Mouse (Mus musculus) heart, adult 8-10 months (tissue): ENCODE measurements around the gene Ckap5. TPM values are rescaled to one million over a fixed set of nuclear protein-coding genes. Genes with fewer than 3 reads are reported as not detected.
"Not testable (repeated sequence)": the region's sequence is repeated elsewhere in the genome, so short reads cannot be mapped to it uniquely, and the experiment has no call there.

Source experiments
- DNase-seq: peaks from one replicate; pipeline ENCODE4 v3.0.0; 2022; ENCODE audit warnings: low spot score
- total RNA-seq, 4 experiments: library from RNA; stranded (reverse); gene quantifications; 2 replicates each; pipeline ENCODE4 v1.2.4; 2022

Gene Ckap5
- 10 to 100 TPM; 44.4 to 51.3 (median 46.8) TPM for total RNA-seq

GRCm38 (mm10) chr2:91526294-91527146, at the start of gene Ckap5:
Gene Ckap5, plus strand, starts transcription at chr2:91526762.
- DNase-seq: peak; percentile 90

- DNase-seq: no peak
Observed at GRCm38 (mm10) chr2:91476841-91477240, 49.7 kb upstream of the Ckap5 start.

- DNase-seq: no peak
Observed at GRCm38 (mm10) chr2:91480399-91480801, 46.2 kb upstream of the Ckap5 start.

- DNase-seq: peak; percentile 78
Observed at GRCm38 (mm10) chr2:91480805-91481514, 45.6 kb upstream of the Ckap5 start.

- DNase-seq: no peak
Observed at GRCm38 (mm10) chr2:91484698-91485097, 41.9 kb upstream of the Ckap5 start.

GRCm38 (mm10) chr2:91485256-91485655, 41.3 kb upstream of the Ckap5 start:
- DNase-seq: no peak

- DNase-seq: not testable (repeated sequence)
Observed at GRCm38 (mm10) chr2:91487295-91487694, 39.3 kb upstream of the Ckap5 start.

GRCm38 (mm10) chr2:91492071-91492635, 34.4 kb upstream of the Ckap5 start:
- DNase-seq: no peak

- no peak for DNase-seq
Observed at GRCm38 (mm10) chr2:91493981-91494380, 32.6 kb upstream of the Ckap5 start.

- DNase-seq: no peak
Observed at GRCm38 (mm10) chr2:91498093-91498719, 28.4 kb upstream of the Ckap5 start.

- DNase-seq: no peak
Observed at GRCm38 (mm10) chr2:91508076-91508475, 18.5 kb upstream of the Ckap5 start.

- no peak for DNase-seq
Observed at GRCm38 (mm10) chr2:91517186-91517585, 9.4 kb upstream of the Ckap5 start.

GRCm38 (mm10) chr2:91527147-91527486, 555 bp downstream of the Ckap5 start:
- no peak for DNase-seq

- DNase-seq: peak; percentile 90
Observed at GRCm38 (mm10) chr2:91537588-91538205, 11.1 kb downstream of the Ckap5 start.

- no peak for DNase-seq
Observed at GRCm38 (mm10) chr2:91568125-91568524, 41.6 kb downstream of the Ckap5 start.

- DNase-seq: no peak
Observed at GRCm38 (mm10) chr2:91580894-91581293, 54.3 kb downstream of the Ckap5 start.

GRCm38 (mm10) chr2:91586242-91586641, 59.7 kb downstream of the Ckap5 start:
- DNase-seq: no peak

GRCm38 (mm10) chr2:91600475-91600874, 73.9 kb downstream of the Ckap5 start:
- no peak for DNase-seq

- no peak for DNase-seq
Observed at GRCm38 (mm10) chr2:91602389-91602788, 75.8 kb downstream of the Ckap5 start.

GRCm38 (mm10) chr2:91609370-91609769, 82.8 kb downstream of the Ckap5 start:
- not testable (repeated sequence) for DNase-seq

GRCm38 (mm10) chr2:91622356-91622755, 95.8 kb downstream of the Ckap5 start:
- DNase-seq: no peak

- DNase-seq: not testable (repeated sequence)
Observed at GRCm38 (mm10) chr2:91623366-91623765, 96.8 kb downstream of the Ckap5 start.
